Mouse (Mus musculus): Measurements from ENCODE around the gene Wdr81. TPM values are rescaled to one million over a fixed set of nuclear protein-coding genes. Genes with fewer than 3 reads are reported as not detected.

Gene Wdr81
- polyA plus RNA-seq, 1 experiment = 16.2 TPM

GRCm38 (mm10) chr11:75438194-75438593 lies 16.3 kb downstream of the Wdr81 start:
- DNase-seq (ENCODE audit: low read depth) = no peak

DNA sequence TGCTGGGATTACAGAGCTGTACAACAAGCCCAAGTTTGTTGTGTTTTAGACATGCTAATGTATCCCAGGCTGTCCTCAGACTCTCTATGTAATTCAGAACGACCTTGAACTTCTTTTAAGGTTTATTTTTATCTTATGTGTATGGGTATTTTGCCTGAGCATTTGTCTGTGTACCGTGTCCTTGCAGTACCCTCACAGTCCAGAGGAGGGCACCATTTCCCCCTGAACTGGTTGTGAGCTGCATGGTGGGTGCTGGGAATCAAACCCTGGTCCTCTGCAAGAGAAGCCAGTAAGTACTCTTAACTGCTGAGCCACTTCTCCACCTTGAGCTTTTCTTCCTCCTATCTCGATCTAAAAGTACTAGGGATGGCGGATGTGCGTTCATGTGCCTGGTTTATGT lies 20.4 kb downstream of the Wdr81 start:
- no peak for DNase-seq (ENCODE audit: low read depth)

- DNase-seq (ENCODE audit: low read depth) = no peak
Observed at GRCm38 (mm10) chr11:75431307-75431706, 23.2 kb downstream of the Wdr81 start.

DNA sequence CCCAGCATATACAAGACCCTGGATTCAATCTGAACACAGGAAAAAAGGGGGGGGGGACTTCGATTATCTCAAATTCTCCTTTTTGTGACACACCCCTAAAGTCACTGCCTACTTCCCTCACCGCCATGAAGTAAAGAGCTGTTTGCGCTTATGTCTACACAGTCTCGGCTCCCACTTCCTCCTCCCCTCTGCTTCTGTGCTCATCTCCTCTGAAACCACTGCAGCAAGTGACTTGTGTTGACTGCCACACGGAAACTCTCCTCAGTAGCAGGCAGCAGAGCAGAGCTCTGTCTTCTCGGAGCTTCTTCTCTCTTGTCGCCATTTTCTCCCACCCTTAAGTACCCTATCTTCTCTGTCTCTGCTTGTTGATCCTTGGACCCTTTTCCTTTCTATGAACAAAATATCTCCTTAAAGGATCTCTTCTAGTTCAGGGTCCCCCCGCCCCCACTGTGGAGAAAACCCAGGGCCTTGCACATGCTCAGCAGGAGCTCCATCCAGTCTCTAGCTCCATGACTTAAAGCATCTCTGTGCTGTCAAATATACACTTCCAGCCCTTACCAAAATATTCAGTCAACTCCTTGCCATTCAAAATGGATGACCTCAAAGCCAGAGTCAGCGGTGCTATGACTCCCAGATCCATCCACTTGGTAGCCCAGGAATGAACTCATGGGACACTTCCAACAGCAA lies 25.4 kb downstream of the Wdr81 start:
- DNase-seq (ENCODE audit: low read depth) = no peak

DNA sequence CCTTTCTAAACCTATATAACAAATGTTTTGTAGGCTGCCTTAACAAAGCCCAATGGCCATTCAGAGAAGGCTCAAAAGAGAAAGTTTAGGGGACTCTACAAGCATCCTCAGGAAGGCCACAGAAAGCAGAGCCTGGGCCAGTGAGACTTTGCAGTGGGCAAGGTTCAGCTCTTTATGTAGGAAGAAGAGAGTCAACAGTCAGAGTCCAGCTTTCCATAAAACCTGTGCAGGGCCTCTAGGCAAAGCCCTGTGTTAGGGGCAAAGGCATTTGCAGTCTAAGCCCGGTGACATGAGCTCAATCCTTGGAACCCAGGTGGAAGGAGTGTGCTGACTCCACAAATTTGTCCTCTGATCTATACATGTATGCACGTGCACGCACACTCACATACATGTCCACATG lies 30.1 kb downstream of the Wdr81 start:
- no peak for DNase-seq (ENCODE audit: low read depth)

DNA sequence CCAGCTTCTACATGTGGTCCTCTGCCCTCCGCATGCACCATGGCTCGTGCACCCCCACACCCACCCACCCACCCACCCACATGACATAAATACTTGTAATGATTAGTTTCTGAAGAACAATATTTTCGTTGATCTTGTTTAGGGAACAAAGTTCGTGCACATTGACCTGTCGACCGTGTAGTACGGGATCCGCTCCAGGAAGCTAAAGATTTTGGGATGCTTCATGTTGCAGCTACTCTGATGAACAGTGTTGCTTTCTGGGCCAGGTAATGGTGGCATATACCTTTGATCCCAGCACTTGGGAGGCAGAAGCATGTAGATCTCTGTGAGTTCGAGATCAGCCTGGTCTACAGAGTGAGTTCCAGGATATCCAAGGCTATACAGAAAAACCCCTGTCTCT lies 30.5 kb downstream of the Wdr81 start:
- DNase-seq (ENCODE audit: low read depth) = no peak

DNA sequence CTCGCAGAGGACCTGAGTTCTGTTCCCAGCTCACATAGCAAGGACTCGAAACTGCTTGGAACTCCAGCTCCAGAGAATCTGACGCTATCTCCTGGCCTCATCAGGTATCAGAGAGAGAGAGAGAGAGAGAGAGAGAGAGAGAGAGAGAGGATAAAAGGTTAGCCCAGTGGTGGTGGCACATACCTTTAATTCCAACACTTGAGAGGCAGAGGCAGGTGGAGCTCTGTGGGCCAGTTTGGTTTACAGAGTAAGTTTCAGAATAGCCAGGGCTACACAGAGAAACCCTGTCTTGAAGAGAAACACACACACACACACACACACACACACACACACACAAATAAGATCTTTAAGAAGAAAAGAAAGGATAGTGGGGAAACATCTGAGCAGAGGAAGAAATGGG lies 31.4 kb downstream of the Wdr81 start:
- DNase-seq (ENCODE audit: low read depth) = no peak

DNA sequence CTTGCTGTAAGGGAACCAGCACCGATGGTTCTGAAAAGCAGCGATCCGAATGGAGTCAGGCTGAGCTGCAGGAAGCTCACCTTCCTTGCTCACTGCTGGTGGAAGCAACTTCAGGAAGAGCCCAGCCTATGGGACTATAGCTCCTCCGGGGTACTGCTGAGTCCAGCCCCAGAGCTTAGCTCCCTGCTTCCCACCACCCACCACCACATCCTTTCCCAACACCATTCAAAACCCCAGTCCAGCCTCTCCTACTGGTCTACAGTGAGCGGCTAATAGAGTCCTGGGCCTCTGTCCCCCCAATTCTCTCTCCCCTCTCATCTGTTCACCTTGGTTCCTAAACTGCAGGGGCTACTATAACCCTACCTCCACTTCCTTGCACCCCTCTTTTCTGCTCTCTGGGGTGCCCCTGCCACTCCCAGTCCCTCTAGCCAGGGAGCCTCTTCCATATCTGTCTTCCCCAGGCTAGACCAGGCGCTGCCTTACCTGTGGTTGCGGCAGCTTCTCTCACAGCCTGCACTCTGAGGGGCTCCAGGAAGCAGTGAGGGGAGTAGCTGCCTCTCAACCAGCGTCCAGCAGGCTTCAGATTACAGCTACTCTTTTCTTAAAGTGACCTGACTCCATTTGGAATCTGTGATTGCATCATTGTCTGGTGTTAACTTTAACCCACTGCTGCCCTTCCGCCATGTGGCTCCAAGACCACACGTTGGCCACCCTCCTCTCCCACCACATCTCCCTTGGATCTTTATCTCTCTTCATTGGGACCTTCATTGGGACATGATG lies 32.3 kb downstream of the Wdr81 start, which contains the start of gene Serpinf1:
TSS of gene Serpinf1 (minus strand) at position 689 of the 780 bp plus-strand sequence.
- no peak for DNase-seq (ENCODE audit: low read depth)

GRCm38 (mm10) chr11:75421375-75422012 lies 33.0 kb downstream of the Wdr81 start:
- no peak for DNase-seq (ENCODE audit: low read depth)

GRCm38 (mm10) chr11:75420810-75421374 lies 33.6 kb downstream of the Wdr81 start:
- no peak for DNase-seq (ENCODE audit: low read depth)

DNA sequence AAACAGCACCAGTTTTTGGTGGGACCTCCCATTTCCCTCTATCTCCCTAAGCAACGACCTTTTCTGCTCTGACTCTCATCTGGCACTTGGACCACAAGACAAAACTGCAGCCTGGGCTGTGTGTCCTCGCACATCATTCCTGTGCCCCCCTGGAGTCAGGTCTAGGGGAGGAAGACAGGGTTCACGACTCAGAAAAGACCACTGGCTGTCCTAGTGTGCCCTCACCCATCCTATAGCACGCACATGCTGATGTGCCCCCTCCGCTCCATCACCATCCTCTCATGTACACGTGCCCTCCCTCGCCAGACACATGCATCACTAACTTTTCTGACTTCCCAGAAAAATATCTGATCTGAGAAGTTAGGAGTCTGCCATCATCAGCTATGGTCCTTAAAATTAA lies 34.5 kb downstream of the Wdr81 start:
- DNase-seq (ENCODE audit: low read depth) = no peak

GRCm38 (mm10) chr11:75415994-75416393 lies 38.5 kb downstream of the Wdr81 start:
- DNase-seq (ENCODE audit: low read depth) = no peak

GRCm38 (mm10) chr11:75415096-75415495 lies 39.4 kb downstream of the Wdr81 start:
- no peak for DNase-seq (ENCODE audit: low read depth)

DNA sequence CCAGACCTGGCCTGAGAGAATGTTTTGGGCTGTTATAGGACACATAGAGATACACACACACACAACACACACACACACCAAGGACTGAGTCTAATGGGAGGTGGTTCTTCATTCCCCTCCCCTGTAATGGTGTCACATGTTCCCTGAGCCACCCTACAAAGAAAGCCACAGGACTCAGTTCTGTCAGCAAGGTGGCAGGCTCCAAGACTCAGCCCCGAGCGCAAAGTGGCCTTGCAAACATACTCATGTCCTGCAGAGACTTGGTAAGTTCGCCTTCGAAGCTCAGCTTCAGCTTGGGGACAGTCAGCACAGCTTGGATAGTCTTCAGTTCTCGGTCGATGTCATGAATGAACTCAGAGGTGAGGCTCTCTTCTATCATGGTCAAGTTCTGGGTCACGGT lies 43.9 kb downstream of the Wdr81 start:
- no peak for DNase-seq (ENCODE audit: low read depth)

DNA sequence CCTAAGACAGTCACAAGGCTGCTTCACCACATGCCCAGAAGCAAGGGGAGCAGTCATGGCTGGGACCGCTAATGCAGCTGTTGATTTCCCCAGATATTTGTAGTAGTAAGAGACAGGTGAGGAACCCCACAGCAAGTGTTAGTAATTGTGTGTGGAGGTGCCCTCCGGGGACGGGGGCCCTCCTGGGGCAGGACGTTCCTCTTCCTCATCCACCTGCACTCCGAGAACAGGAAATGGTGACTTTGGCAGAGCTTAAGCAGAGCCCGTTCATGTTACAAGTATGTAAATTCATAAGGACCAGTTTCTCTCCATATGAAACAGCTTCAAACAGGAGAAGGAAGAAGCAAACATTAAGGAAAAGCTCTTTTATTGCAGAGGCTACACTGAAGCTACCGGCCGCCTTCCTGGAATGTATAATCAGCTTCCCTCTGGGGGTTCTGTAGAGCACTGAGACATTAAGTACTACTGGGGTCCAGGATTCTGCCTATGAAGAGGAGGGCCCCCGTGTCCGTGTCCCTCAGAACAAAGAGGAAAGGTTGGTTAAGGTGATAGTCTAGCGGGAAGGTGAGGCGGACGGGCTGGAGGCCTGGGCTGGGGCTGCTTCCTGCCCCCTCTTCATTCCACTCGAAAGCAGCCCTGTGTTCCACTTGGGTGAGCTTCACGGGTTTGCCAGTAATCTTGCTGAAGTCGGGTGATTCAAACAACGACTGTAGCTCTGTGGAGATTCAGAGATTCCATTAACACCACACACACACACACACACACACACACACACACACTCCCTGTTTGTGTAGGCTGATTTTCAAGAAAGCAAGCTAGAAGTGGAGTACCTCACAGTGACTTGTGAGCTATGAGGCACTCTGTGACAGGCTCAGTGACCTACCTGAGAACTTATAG lies 44.6 kb downstream of the Wdr81 start:
- DNase-seq (ENCODE audit: low read depth) = no peak

- no peak for DNase-seq (ENCODE audit: low read depth)
Observed at GRCm38 (mm10) chr11:75406865-75407264, 47.7 kb downstream of the Wdr81 start.

- DNase-seq (ENCODE audit: low read depth) = no peak
Observed at GRCm38 (mm10) chr11:75406104-75406503, 48.4 kb downstream of the Wdr81 start.

GRCm38 (mm10) chr11:75404801-75405200 lies 49.7 kb downstream of the Wdr81 start:
- no peak for DNase-seq (ENCODE audit: low read depth)

DNA sequence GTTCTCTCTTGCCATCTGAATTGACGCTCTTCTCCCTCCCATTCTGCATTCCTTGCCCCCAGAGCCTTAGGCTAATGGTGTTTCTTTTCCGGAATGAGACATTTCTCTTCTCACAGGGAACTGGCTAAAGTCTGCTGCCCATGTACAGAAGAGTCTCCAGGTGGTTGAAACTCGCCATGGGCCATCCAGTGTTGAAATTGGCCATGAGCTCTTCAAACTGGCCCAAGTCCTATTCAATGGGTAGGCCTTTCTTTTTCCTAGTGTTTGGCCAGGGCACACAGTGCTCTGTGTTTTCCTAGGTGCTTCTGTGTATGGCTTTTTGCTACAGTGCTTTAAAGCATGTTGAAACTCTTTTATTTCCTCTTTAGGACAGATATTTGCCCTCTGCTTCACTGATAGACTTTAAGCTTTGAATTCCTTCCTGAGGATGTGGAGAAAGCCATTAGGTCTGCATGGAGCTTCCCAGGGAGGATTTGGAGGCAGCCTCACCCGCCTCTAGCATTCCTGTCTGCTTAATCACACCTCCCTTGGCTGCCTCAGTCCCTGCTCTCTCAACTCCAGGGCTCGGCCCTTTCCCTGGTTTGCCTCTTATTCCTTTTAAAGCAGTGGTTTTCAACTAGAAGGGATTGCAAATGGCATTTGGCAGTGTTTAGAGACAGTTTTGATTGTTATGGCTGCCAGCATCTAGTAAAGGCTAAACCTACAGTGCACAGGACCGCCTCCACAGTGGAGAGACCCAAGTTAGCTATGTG lies 51.0 kb downstream of the Wdr81 start:
- peak; percentile 22 for DNase-seq (ENCODE audit: low read depth)

- DNase-seq (ENCODE audit: low read depth) = peak; percentile 23
Observed at GRCm38 (mm10) chr11:75402271-75402690, 52.2 kb downstream of the Wdr81 start.

DNA sequence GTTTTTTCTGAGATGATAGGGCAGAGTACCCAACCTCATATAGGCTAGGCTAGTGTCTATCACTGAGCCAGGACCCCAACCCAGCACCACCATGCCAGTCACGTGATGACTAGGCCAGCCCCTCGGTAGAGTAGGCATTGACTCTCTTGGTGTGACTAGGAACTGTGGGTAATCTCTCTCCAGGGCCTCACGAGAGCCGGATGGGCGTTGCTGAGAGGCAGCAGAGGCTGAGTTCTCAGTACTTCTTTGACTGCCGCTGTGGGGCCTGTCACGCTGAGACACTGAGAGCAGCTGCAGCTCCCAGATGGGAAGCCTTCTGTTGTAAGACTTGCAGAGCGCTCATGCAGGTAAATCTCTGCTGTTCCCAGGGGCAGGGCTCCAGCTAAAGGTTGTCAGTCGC lies 54.4 kb downstream of the Wdr81 start:
- no peak for DNase-seq (ENCODE audit: low read depth)

Data from gonadal fat pad, adult 2 months (tissue).